Mouse (Mus musculus): ENCODE results near the gene Asxl1.

Asxl1 gene

GRCm38 (mm10) chr2:153412563-153412962, 66.9 kb downstream of the Asxl1 start:
- no peak for DNase-seq (ENCODE audit: low spot score)

- no peak for DNase-seq (ENCODE audit: low spot score)
Measured at GRCm38 (mm10) chr2:153414607-153415006, 69.0 kb downstream of the Asxl1 start.

GRCm38 (mm10) chr2:153417841-153418240, 72.2 kb downstream of the Asxl1 start:
- DNase-seq (ENCODE audit: low spot score) = no peak

- no peak for DNase-seq (ENCODE audit: low spot score)
Measured at GRCm38 (mm10) chr2:153418381-153418780, 72.8 kb downstream of the Asxl1 start.

- DNase-seq (ENCODE audit: low spot score) = no peak
Measured at GRCm38 (mm10) chr2:153421233-153421632, 75.6 kb downstream of the Asxl1 start.

GRCm38 (mm10) chr2:153422051-153422450, 76.4 kb downstream of the Asxl1 start:
- no peak for DNase-seq (ENCODE audit: low spot score)

GRCm38 (mm10) chr2:153423113-153423512, 77.5 kb downstream of the Asxl1 start:
- no peak for DNase-seq (ENCODE audit: low spot score)

GRCm38 (mm10) chr2:153424557-153424956, 78.9 kb downstream of the Asxl1 start:
- no peak for DNase-seq (ENCODE audit: low spot score)

GRCm38 (mm10) chr2:153425124-153425844, 79.7 kb downstream of the Asxl1 start:
- DNase-seq (ENCODE audit: low spot score) = no peak

- no peak for DNase-seq (ENCODE audit: low spot score)
Measured at GRCm38 (mm10) chr2:153425998-153426670, 80.5 kb downstream of the Asxl1 start.

- DNase-seq (ENCODE audit: low spot score) = no peak
Measured at GRCm38 (mm10) chr2:153426931-153427330, 81.3 kb downstream of the Asxl1 start.

GRCm38 (mm10) chr2:153428485-153428884, 82.9 kb downstream of the Asxl1 start:
- DNase-seq (ENCODE audit: low spot score) = no peak

GRCm38 (mm10) chr2:153430571-153430970, 84.9 kb downstream of the Asxl1 start:
- no peak for DNase-seq (ENCODE audit: low spot score)

- DNase-seq (ENCODE audit: low spot score) = no peak
Measured at GRCm38 (mm10) chr2:153432492-153432891, 86.9 kb downstream of the Asxl1 start.

- DNase-seq (ENCODE audit: low spot score) = no peak
Measured at GRCm38 (mm10) chr2:153433859-153434258, 88.2 kb downstream of the Asxl1 start.

GRCm38 (mm10) chr2:153434880-153435831, 89.5 kb downstream of the Asxl1 start:
- DNase-seq (ENCODE audit: low spot score) = no peak

GRCm38 (mm10) chr2:153436641-153437305, 91.1 kb downstream of the Asxl1 start:
- peak; percentile 16 for DNase-seq (ENCODE audit: low spot score)

- no peak for DNase-seq (ENCODE audit: low spot score)
Measured at GRCm38 (mm10) chr2:153437306-153437659, 91.7 kb downstream of the Asxl1 start.

GRCm38 (mm10) chr2:153440755-153441154, 95.1 kb downstream of the Asxl1 start:
- no peak for DNase-seq (ENCODE audit: low spot score)

- no peak for DNase-seq (ENCODE audit: low spot score)
Measured at GRCm38 (mm10) chr2:153441228-153441627, 95.6 kb downstream of the Asxl1 start.

- no peak for DNase-seq (ENCODE audit: low spot score)
Measured at GRCm38 (mm10) chr2:153442720-153443119, 97.1 kb downstream of the Asxl1 start.
